Mouse (Mus musculus) adrenal gland, postnatal 14 days (tissue): ENCODE measurements around the gene Foxi3. TPM values are rescaled to one million over a fixed set of nuclear protein-coding genes. Genes with fewer than 3 reads are reported as not detected.

ENCODE experiments used
- DNase-seq: peaks from one replicate; pipeline ENCODE4 v3.0.0; 2021; ENCODE audit warnings: mixed read lengths
- total RNA-seq: library from RNA; stranded (reverse); gene quantifications from 2 replicates; pipeline ENCODE4 v1.2.3, GENCODE M21; 2021

Foxi3 gene
- total RNA-seq, 1 experiment from 2014 or later, result not detected

DNA sequence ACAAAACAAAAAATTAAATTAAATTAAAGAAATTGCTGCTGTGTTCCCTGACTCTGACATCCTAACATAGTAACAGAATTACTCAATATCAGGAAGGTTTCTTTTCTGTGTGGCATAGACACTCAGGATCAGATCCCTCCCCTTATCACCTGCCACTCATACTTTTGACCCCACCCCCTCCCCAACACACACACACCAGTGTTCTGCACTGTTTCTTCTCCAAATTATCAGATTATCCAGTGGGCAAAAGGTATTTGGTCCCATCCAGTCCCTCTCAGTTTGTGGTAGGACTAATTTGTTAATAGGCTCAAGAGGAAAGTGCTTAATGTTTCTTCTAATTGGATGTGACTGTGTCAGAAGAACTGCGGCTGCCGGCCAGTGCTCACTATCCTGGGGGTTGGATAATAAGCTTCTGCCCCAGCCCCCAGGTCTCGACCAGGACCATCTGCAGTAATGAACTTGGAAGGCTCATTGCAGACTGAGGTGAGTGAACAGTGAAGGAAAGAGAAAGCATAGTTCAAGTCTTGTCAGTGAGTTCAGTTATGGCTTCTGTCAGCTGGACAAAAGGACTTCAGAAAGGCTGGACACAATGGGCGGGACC, 39.9 kb downstream of the Foxi3 start:
- no peak for DNase-seq

DNA sequence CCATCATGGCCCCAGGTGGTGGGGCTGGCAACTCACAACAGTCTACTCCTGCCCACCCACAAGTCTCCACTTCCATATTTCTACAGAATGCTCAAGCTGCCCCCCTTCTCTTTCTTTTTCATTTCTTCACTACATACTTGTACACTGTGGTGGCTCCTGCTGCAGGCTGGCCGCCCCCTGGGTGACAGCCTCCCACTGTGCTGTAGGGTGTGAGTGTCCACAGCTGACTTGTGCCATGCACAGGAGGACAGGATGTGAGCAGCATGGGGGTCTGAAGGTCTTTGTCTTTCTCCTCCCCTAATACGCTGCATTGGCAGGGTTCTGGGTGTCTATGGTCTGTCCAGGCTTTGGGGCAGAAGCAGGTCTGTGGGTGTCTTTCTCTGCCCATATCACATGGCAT, 46.3 kb downstream of the Foxi3 start:
- DNase-seq, result no peak

DNA sequence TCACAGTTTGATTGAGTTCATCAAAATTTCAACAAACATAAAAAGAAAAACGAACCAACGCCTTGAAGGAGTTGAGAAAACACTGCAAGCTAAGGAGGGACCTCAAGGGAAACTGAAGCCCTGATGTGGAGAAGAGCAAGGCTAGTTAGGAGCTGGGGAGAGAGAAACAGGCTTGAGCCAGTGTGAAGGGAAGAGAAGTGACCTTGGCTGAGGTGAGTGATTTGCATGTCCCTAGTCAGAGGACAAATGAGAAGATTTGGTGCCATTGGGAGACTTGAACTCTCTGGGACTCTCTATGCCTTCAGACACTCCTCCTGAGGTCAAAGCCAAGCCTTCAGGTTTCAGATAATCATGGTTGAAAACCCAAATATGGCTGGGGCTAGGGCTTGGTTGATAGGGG, 47.8 kb downstream of the Foxi3 start:
- DNase-seq, result no peak

Other genes with a start within 250 kb of the Foxi3 start
- 21.0 and 23.7 TPM in 2 replicates for gene Rpia, start 164.3 kb upstream of the Foxi3 start, total RNA-seq
- 16.4 and 22.9 TPM in 2 replicates for gene Eif2ak3, start 112.0 kb upstream of the Foxi3 start, total RNA-seq
- gene Tex37, start 37.6 kb upstream of the Foxi3 start, total RNA-seq, result not detected in 2 replicates
- gene Thnsl2, start 187.9 kb downstream of the Foxi3 start, total RNA-seq, result 13.7 and 14.0 TPM in 2 replicates
- 12.8 and 306 TPM in 2 replicates for gene Fabp1, start 243.3 kb downstream of the Foxi3 start, total RNA-seq